Mouse (Mus musculus) cortical plate, adult 2 months (tissue): ENCODE results near the gene Trpv4.

ENCODE experiments used
- CTCF ChIP-seq: fragments of 200-500 bp; IDR thresholded peaks from 2 replicates; pipeline ENCODE4 v1.5.1; 2011; ENCODE audit warnings: mild to moderate bottlenecking, control low read depth, low read length; ENCODE audit not compliant: insufficient read depth; ENCODE audit errors: extremely low read depth
- POLR2A ChIP-seq: fragments of 200-500 bp; IDR thresholded peaks from 2 replicates; pipeline ENCODE4 v1.6.1; 2011; ENCODE audit warnings: mild to moderate bottlenecking, low read length, control low read depth; ENCODE audit not compliant: insufficient read depth; ENCODE audit errors: extremely low read depth

GRCm38 (mm10) chr5:114620305-114620704 is 37.9 kb downstream of the Trpv4 start:
- peak; percentile 46 for TF ChIP-seq CTCF
- no peak for TF ChIP-seq POLR2A
